Mouse (Mus musculus) adrenal gland, postnatal 25 days (tissue): ENCODE measurements at regions not wholly inside any gene's neighbourhood (a gene's known extent, or its start where the extent isn't known, plus 50 kb on each side); places are given as distances from the start of the nearest gene placed in this dataset.

Experiments
- DNase-seq: peaks from one replicate; pipeline ENCODE4 v3.0.0; 2021; ENCODE audit warnings: mixed read lengths

DNA sequence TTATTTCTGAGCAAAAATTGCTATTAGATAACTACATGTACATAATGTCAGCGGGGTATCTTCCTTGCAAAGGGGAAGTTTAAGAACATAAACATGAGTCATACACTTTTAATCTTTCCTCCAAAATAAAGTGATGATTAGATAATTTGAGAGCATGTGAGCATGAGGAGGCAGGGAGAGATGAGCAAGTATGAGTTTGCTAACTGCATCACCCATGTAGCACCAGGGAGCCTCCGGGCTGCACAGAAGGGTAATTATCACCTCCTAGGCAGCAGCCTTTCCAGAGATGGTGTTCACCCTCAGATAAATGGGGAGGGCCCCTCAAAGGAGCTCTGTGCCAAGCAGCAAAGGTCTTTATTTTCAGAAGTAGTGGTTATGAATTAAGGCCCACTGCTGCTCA is 568.1 kb upstream of the G6pd2 start:
- DNase-seq: no peak

DNA sequence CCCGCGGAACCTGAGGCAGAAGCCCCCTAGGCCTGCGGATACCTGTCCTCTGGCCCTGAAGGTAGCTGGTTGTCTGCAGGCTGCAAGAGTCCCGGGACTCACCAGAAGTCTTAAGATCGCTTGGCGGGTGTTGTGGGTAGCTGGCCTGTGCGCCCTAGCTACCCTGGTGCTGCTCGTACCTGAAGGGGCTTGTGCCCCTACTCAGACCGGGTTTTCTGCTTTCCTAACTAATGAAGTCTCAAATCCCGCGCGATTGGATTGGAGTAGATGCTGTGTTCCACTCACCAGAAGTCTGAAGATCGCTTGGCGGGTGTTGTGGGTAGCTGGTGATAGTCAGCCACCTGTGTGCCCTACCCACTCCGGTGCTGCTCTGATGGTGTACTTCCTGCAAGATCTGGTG is 520.1 kb upstream of the G6pd2 start:
- DNase-seq: peak; percentile 0

DNA sequence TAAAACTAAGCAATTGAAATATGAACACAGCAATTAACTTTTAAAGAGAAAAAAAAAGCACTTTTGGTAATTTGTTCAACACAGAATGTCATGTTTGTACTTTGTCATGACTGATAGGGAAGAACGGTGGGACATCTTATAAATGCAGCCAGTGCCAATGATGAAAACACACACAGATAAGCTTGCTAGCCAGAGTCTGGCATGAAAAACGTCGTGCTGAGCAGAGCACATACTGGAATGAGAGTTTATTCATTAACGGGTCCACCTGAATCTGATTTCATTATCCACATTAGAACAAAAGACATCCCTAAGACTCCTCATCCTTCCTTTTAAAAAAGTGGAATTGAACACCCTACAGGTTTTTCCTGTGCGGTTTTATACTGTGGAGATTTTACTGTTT is 493.7 kb upstream of the G6pd2 start:
- DNase-seq: no peak

DNA sequence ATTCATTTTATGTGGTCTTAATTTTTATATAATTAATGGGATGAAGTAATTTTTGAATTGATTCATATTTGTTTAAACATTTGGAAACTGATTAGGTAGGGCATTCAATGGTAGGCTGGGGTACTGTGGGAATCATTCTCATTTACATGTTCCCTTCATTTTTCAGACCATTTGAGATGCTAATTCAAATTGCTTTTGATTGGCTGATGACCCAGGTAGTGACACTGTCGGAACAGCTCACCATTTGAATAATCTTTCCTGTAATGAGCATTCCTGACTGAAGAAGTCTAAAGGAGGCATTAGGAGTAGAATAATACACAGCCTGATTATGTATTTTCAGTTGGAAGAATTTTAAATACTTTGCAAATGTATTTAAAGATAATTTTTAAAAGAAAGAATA is 457.2 kb upstream of the G6pd2 start:
- no peak for DNase-seq

DNA sequence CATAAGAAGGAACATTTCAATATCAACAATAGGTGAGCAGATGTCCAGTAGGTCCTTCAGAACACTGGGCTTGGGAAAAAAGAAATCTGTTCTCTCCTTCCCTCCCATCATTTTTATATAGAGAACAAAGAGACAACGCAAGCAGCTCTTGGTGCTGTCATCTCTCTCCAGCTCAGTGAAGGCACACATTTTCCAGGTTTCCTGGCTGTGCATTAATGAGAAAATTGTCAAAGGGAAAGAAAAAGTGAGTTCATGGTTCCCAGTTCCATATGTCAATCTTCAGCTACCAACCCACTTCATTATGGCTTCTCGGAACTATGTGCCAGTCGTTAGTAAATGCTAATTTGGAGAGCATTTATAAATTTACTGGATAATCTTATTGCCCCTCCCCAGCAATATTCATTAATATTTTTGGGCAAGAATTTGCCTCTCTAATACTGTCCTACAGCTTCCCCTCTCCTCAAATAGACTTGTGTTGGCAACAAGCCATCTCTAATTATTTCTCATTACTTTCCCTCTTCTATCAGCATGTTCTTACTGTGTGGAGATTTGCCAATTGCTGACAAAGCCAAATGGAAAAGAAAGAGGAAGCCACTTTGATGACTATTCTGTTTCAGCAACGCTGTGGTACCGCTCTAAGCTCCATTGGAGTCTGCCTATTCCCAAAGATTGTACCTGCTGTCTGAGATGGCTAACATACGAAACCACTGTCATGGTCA is 453.2 kb upstream of the G6pd2 start:
- DNase-seq: no peak

DNA sequence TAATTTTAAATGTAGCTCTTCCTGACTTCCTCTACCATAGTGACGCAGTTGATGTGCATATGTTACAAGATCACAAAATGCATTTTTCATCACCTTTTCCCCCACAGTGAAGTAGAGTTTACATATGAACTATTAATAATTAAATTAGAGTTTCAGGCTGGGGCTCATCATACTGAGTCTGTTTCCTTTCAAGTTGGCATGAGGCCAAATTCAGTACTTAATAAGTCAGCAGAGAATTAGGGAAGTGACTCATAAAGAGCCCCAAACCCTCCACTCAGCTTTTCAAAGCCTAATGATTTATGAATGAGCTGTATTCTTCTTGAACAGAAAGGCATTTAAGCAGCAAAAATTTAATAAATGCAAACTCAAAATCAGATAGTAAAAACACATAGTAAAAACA is 435.7 kb upstream of the G6pd2 start:
- DNase-seq: no peak

DNA sequence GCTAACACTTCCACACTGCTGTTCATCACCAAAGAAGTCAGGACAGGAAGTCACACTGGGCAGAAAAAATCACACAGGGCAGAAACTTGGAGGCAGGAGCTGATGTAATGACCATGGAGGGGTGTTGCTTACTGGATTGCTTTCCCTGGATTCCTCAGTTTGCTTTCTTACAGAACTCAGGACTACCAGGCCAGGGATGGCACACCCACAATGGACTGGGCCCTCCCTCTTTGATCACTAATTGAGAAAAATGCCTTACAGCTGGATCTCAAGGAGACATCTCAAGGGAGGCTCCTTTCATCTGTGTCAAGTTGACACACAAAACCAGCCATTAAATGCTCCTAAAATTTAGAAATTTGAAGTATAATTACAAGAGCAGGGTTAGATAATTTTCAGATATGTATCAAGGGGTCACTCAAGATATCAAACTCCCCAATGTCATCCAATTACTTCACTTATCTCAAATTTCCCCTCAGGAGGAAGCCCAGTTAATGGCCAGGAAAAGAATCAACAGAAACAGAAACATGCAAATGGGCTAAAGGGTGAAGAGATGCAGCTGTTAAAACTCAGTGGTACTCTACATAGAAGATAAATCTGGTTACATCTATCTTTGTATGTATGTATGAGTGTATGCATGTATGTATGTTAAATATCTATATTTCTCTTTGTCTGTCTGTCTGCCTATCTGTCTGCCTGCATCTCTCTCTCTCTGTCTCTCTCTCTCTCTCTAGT is 413.5 kb upstream of the G6pd2 start:
- DNase-seq: no peak
